Mouse (Mus musculus) midbrain, embryonic 16.5 days (tissue): ENCODE measurements at regions not wholly inside any gene's neighbourhood (a gene's known extent, or its start where the extent isn't known, plus 50 kb on each side); places are given as distances from the start of the nearest gene placed in this dataset.

Experiments used
- ATAC-seq: fragments of 200-750 bp; cut with Nextera tagmentation; 2 replicates; pipeline ENCODE4 v1.8.0; 2017; ENCODE audit warnings: moderate TSS enrichment
- H3K27ac ChIP-seq: fragments of 300-500 bp; sonication (generic); 2 replicates; pipeline ENCODE4 v1.5.1; 2014; ENCODE audit warnings: mild to moderate bottlenecking, low read length, mixed read lengths
- H3K27me3 ChIP-seq: fragments of 300-500 bp; sonication (generic); 2 replicates; pipeline ENCODE4 v1.6.1; 2014; ENCODE audit warnings: low read depth, low read length, mixed read lengths; ENCODE audit not compliant: control insufficient read depth, insufficient read depth
- H3K36me3 ChIP-seq: fragments of 300-500 bp; sonication (generic); 2 replicates; pipeline ENCODE4 v1.6.1; 2014; ENCODE audit warnings: mild to moderate bottlenecking, low read length, moderate library complexity, mixed read lengths; ENCODE audit not compliant: control insufficient read depth, insufficient read depth
- H3K4me1 ChIP-seq: fragments of 300-500 bp; sonication (generic); 2 replicates; pipeline ENCODE4 v1.6.1; 2014; ENCODE audit warnings: mild to moderate bottlenecking, low read length, mixed read lengths; ENCODE audit not compliant: control insufficient read depth, insufficient read depth
- H3K4me2 ChIP-seq: fragments of 300-500 bp; sonication (generic); 2 replicates; pipeline ENCODE4 v1.6.1; 2014; ENCODE audit warnings: mild to moderate bottlenecking, low read length, mixed read lengths
- H3K4me3 ChIP-seq: fragments of 300-500 bp; sonication (generic); 2 replicates; pipeline ENCODE4 v1.5.1; 2014; ENCODE audit warnings: low read depth, mild to moderate bottlenecking, low read length, moderate library complexity, mixed read lengths
- H3K9ac ChIP-seq: fragments of 300-500 bp; sonication (generic); 2 replicates; pipeline ENCODE4 v1.6.1; 2014; ENCODE audit warnings: low read depth, low read length, mixed read lengths
- H3K9me3 ChIP-seq: fragments of 300-500 bp; sonication (generic); replicated peaks from 2 replicates; pipeline ENCODE4 v1.6.1; 2014; ENCODE audit warnings: mild to moderate bottlenecking, low read length, mixed read lengths; ENCODE audit not compliant: control insufficient read depth, poor library complexity, severe bottlenecking
- WGBS: fragments of 180-500 bp; shearing (Covaris S2); extraction: QIAGEN DNeasy Blood & Tissue Kit; methylation state at CpG from one replicate; pipeline ENCODE4 v1.1.7; 2014; 5-methylcytosine and 5-hydroxymethylcytosine counted together

GRCm38 (mm10) chr1:35709214-35709613 is 359.0 kb upstream of the Hs6st1 start:
- no peak overlapping the region for H3K9ac ChIP-seq
- no peak overlapping the region for H3K27ac ChIP-seq
- no peaks in the 10 kb centered on the region for H3K36me3 ChIP-seq
- no peaks in the 10 kb centered on the region for H3K9me3 ChIP-seq
- H3K4me2 ChIP-seq = no peak overlapping the region
- H3K4me3 ChIP-seq = no peak overlapping the region
- no peaks in the 10 kb centered on the region for H3K4me1 ChIP-seq
- no peak for ATAC-seq
- no peaks in the 10 kb centered on the region for H3K27me3 ChIP-seq

DNA sequence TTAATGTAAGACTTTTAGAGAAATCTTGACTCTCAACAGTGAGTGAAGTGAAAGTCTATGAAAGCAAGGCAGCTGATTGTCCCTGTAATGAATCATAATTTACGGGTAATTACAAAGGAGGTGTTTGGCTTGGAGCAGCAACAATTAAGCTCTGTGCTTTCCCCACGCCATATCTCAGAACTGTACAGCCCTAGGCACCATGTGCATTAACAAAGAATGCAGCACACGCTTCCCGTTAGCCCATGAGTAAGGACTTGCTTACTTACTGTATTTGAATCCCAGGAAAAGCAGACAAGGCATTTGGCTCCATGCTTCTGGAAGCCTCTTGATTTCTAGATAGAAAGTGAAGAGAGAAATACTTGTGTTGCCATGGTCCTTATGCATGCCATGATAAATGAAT is 354.2 kb upstream of the Hs6st1 start:
- Histone ChIP-seq H3K4me3 (no peak overlapping the region), H3K9me3 (no peaks in the 10 kb centered on the region), H3K27ac (no peak overlapping the region), H3K36me3 (no peaks in the 10 kb centered on the region), H3K4me1 (no peaks in the 10 kb centered on the region), H3K27me3 (no peaks in the 10 kb centered on the region), H3K4me2 (no peak overlapping the region), H3K9ac (no peak overlapping the region)
- no peak for ATAC-seq
- 77% methylated on average over 4 of the region's 4 CpGs for WGBS

DNA sequence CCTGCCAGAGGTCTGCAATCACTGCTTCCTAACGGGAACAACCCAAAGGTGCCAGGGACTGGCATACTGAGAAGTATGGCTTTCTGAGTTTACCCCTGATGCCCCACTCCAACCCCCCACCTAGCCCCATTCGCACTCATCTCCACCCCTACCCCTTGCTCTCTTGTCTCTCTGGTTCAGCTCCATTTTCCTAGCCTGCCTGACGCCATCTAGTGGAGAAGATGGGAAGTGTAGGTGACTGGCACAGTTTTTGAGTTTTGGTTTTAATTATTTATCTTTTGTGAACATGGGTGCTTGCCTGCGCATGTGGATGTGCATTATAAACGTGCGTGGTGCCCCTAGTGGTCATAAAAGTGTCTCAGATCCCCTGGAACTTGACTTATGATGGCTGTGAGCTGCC is 352.3 kb upstream of the Hs6st1 start:
- WGBS = 61% methylated on average over 6 of the region's 6 CpGs
- Histone ChIP-seq H3K4me1 (no peaks in the 10 kb centered on the region), H3K27ac (no peak overlapping the region), H3K9ac (no peak overlapping the region), H3K4me3 (no peak overlapping the region), H3K27me3 (no peaks in the 10 kb centered on the region), H3K36me3 (no peaks in the 10 kb centered on the region), H3K4me2 (no peak overlapping the region), H3K9me3 (no peaks in the 10 kb centered on the region)
- no peak for ATAC-seq

GRCm38 (mm10) chr1:35717166-35717565 is 351.0 kb upstream of the Hs6st1 start:
- Histone ChIP-seq H3K4me1 (no peaks in the 10 kb centered on the region), H3K36me3 (no peaks in the 10 kb centered on the region), H3K27ac (no peak overlapping the region), H3K9ac (no peak overlapping the region), H3K27me3 (no peaks in the 10 kb centered on the region), H3K4me2 (no peak overlapping the region), H3K4me3 (no peak overlapping the region), H3K9me3 (no peaks in the 10 kb centered on the region)
- ATAC-seq = no peak
- 91% methylated on average over 2 of the region's 2 CpGs for WGBS

DNA sequence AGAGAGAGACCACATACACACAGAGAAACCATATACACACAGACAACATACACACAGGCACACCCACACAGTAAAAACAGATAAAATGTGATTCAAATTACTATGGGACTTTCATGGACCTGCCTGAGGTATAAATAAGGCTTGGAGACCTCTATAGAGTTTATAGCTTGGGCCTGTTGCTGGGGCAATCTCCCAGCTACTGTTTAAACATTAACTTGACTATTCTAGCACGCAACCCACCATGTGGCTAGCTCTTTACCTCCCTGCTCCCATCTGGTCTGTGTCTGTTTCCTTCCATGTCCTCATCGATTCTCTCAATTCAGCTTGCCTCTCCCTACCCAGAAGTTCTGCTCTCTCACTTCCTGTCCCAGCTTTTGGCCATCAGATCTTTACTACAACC is 350.5 kb upstream of the Hs6st1 start:
- Histone ChIP-seq H3K9ac (no peak overlapping the region), H3K27ac (no peak overlapping the region), H3K9me3 (no peaks in the 10 kb centered on the region), H3K36me3 (no peaks in the 10 kb centered on the region), H3K27me3 (no peaks in the 10 kb centered on the region), H3K4me3 (no peak overlapping the region), H3K4me2 (no peak overlapping the region), H3K4me1 (no peaks in the 10 kb centered on the region)
- WGBS = 88% methylated on average over 2 of the region's 2 CpGs
- no peak for ATAC-seq

GRCm38 (mm10) chr1:35720063-35720462 is 348.1 kb upstream of the Hs6st1 start:
- H3K36me3 ChIP-seq = no peaks in the 10 kb centered on the region
- no peaks in the 10 kb centered on the region for H3K27me3 ChIP-seq
- no peak overlapping the region for H3K4me2 ChIP-seq
- no peaks in the 10 kb centered on the region for H3K4me1 ChIP-seq
- no peak overlapping the region for H3K4me3 ChIP-seq
- no peak for ATAC-seq
- H3K9ac ChIP-seq = no peak overlapping the region
- H3K9me3 ChIP-seq = no peaks in the 10 kb centered on the region
- 88% methylated on average over 3 of the region's 3 CpGs for WGBS
- H3K27ac ChIP-seq = no peak overlapping the region

- no peaks in the 10 kb centered on the region for H3K36me3 ChIP-seq
- no peak overlapping the region for H3K4me3 ChIP-seq
- no peaks in the 10 kb centered on the region for H3K9me3 ChIP-seq
- H3K4me1 ChIP-seq = no peaks in the 10 kb centered on the region
- no peak for ATAC-seq
- 78% methylated on average over 3 of the region's 3 CpGs for WGBS
- H3K27ac ChIP-seq = no peak overlapping the region
- H3K4me2 ChIP-seq = no peak overlapping the region
- no peak overlapping the region for H3K9ac ChIP-seq
- no peaks in the 10 kb centered on the region for H3K27me3 ChIP-seq
These were observed 343.8 kb upstream of the Hs6st1 start for GRCm38 (mm10) chr1:35724366-35724900.

- no peak overlapping the region for H3K4me2 ChIP-seq
- H3K27ac ChIP-seq = no peak overlapping the region
- 43% methylated on average over 1 of the region's 1 CpGs for WGBS
- H3K36me3 ChIP-seq = no peaks in the 10 kb centered on the region
- H3K27me3 ChIP-seq = no peaks in the 10 kb centered on the region
- no peaks in the 10 kb centered on the region for H3K4me1 ChIP-seq
- no peak overlapping the region for H3K4me3 ChIP-seq
- no peaks in the 10 kb centered on the region for H3K9me3 ChIP-seq
- ATAC-seq = no peak
- H3K9ac ChIP-seq = no peak overlapping the region
These were observed 341.6 kb upstream of the Hs6st1 start for GRCm38 (mm10) chr1:35726596-35726995.

- Histone ChIP-seq H3K9ac (no peak overlapping the region), H3K36me3 (no peaks in the 10 kb centered on the region), H3K9me3 (no peaks in the 10 kb centered on the region), H3K4me2 (no peak overlapping the region), H3K4me1 (no peaks in the 10 kb centered on the region), H3K4me3 (no peak overlapping the region), H3K27ac (no peak overlapping the region), H3K27me3 (no peaks in the 10 kb centered on the region)
- WGBS = 91% methylated on average over 8 of the region's 8 CpGs
- no peak for ATAC-seq
These were observed 340.8 kb upstream of the Hs6st1 start for GRCm38 (mm10) chr1:35727310-35727990.
